Mouse (Mus musculus) heart, embryonic 16.5 days (tissue): ENCODE data around the gene D630003M21Rik. TPM values are rescaled to one million over a fixed set of nuclear protein-coding genes. Genes with fewer than 3 reads are reported as not detected.

Experiments used
- microRNA-seq: library from miRNA; unstranded; fragments of <30 nt; microRNA quantifications from one replicate; pipeline ENCODE4, GENCODE M21; 2017
- polyA plus RNA-seq: library from polyadenylated mRNA; unstranded; fragments of >200 nt; fragmentation: Nextera tagmentation; extraction: Ambion mirVana; gene quantifications from 2 replicates; pipeline ENCODE4 v1.2.1, GENCODE M21; 2015

Gene D630003M21Rik
- polyA plus RNA-seq, 1 experiment from 2014 or later = 2.2 TPM

Small RNA genes lying within 50 kb of the gene (microRNA-seq; reads per million reads assigned to microRNA genes)
- gene Mir7685 = not detected

Other genes with a start within 250 kb of the D630003M21Rik start
- gene Tti1, start 200.8 kb downstream of the D630003M21Rik start, polyA plus RNA-seq = 24.2 and 25.4 TPM in 2 replicates
- gene Rprd1b, start 200.7 kb downstream of the D630003M21Rik start, polyA plus RNA-seq = 28.4 and 32.0 TPM in 2 replicates
- gene Tgm2, start 82.8 kb downstream of the D630003M21Rik start, polyA plus RNA-seq = 226 and 256 TPM in 2 replicates
- gene Bpi, start 28.9 kb upstream of the D630003M21Rik start, polyA plus RNA-seq = not detected in 2 replicates
- 10.9 and 16.0 TPM in 2 replicates for gene Lbp, start 77.3 kb upstream of the D630003M21Rik start, polyA plus RNA-seq
- gene Snhg11, start 146.4 kb upstream of the D630003M21Rik start, polyA plus RNA-seq = 0.55 and 1.4 TPM in 2 replicates
- gene Ralgapb, start 180.6 kb upstream of the D630003M21Rik start, polyA plus RNA-seq = 9.1 and 10.3 TPM in 2 replicates